Mouse (Mus musculus): ENCODE results near the gene Tmod3. TPM values are rescaled to one million over a fixed set of nuclear protein-coding genes. Genes with fewer than 3 reads are reported as not detected.
A peak's percentile ranks its signal among the peaks of the same experiment; 100 is the strongest.

Tmod3 gene
- total RNA-seq (2012; rRNA removed) = 29.9 and 34.2 TPM in 2 replicates
- polyA plus RNA-seq (2012; ENCODE audit: insufficient read depth in 1 of 2, insufficient read length in 2 of 2, low read depth in 1 of 2, low replicate concordance in 2 of 2, missing spikeins in 1 of 2) = 10 to 100 TPM in 1 of 2 experiments, not detected in 1; 46.4 TPM

GRCm38 (mm10) chr9:75559512-75560012 lies at the start of gene Tmod3:
TSS of gene Tmod3 (minus strand) at chr9:75559657.
- Histone ChIP-seq H3K9me3 (replicated peaks; ENCODE audit: insufficient read depth, low read length) (no peaks in the 10 kb centered on the region), H3K4me1 (ENCODE audit: control insufficient read depth in 1 of 2, insufficient read depth in 2 of 2, low read length in 2 of 2) (peaks cover 11 to 18% of the 10 kb centered on the region in 2 experiments), H3K27me3 (ENCODE audit: control insufficient read depth in 1 of 2, insufficient read depth in 2 of 2, low read length in 2 of 2) (no peaks in the 10 kb centered on the region), H3K4me3 (ENCODE audit: control insufficient read depth in 1 of 2, insufficient read depth in 1 of 2, low read depth in 2 of 2, low read length in 2 of 2) (peak within 1 kb of the TSS; percentile 61 to 76), H3K36me3 (ENCODE audit: control insufficient read depth in 1 of 2, insufficient read depth in 2 of 2, low read length in 2 of 2) (peaks cover 0 to 27% of the 10 kb centered on the region in 2 experiments; a peak in 2 of 4 replicates), H3K27ac (ENCODE audit: control insufficient read depth, low read depth, low read length) (peak within 1 kb of the TSS; percentile 79), H3K9ac (ENCODE audit: control insufficient read depth, low read depth, low read length, poor library complexity, severe bottlenecking) (peak within 1 kb of the TSS; percentile 77), H3K79me2 (ENCODE audit: control insufficient read depth, insufficient read depth, low read length, poor library complexity) (peaks cover 12% of the 10 kb centered on the region)
- no peak for TF ChIP-seq MEF2A (IDR thresholded peaks at IDR 0.05; ENCODE audit: extremely low read depth, insufficient replicate concordance, low read depth, low read length, poor library complexity, severe bottlenecking)
- no peak for TF ChIP-seq GABPA (IDR thresholded peaks at IDR 0.05; ENCODE audit: low read depth, low read length)
- TF ChIP-seq POLR2A (IDR thresholded peaks at IDR 0.05; ENCODE audit: control insufficient read depth in 1 of 2, insufficient read depth in 1 of 2, low read depth in 1 of 2, low read length in 2 of 2, poor library complexity in 1 of 2) = peak; percentile 61 to 85
- 0 out of 2 replicates have a peak, but pooled peaks have one; percentile 1 for TF ChIP-seq MYC (IDR thresholded peaks at IDR 0.05; ENCODE audit: low read depth, low read length)
- TF ChIP-seq BHLHE40 (IDR thresholded peaks at IDR 0.05; ENCODE audit: borderline replicate concordance, low read depth, low read length) = no peak
- TF ChIP-seq USF1 (IDR thresholded peaks at IDR 0.05; ENCODE audit: low read depth, low read length) = no peak
- peak; percentile 91 for TF ChIP-seq NRF1 (IDR thresholded peaks at IDR 0.05; ENCODE audit: insufficient read depth, low read depth, low read length, poor library complexity, severe bottlenecking)
- TF ChIP-seq SMC3 (IDR thresholded peaks at IDR 0.05; ENCODE audit: low read depth, low read length) = no peak
- TF ChIP-seq E2F4 (IDR thresholded peaks at IDR 0.05; ENCODE audit: borderline replicate concordance, low read depth, low read length) = no peak
- TF ChIP-seq NELFE (IDR thresholded peaks at IDR 0.05; ENCODE audit: low read depth, low read length) = peak; percentile 81
- peak; percentile 83 for TF ChIP-seq KAT2A (conservative IDR thresholded peaks at IDR 0.05; ENCODE audit: low read depth, low read length)
- TF ChIP-seq CHD2 (IDR thresholded peaks at IDR 0.05; ENCODE audit: low read length) = no peak
- peak; percentile 54 for TF ChIP-seq TCF12 (IDR thresholded peaks at IDR 0.05; ENCODE audit: low read depth, low read length)
- peak; percentile 89 for TF ChIP-seq ZNF384 (IDR thresholded peaks at IDR 0.05; ENCODE audit: low read depth, low read length)
- peak; percentile 47 for TF ChIP-seq MXI1 (IDR thresholded peaks at IDR 0.05; ENCODE audit: low read depth, low read length)
- no peak for TF ChIP-seq POLR2AphosphoS5 (IDR thresholded peaks at IDR 0.05; ENCODE audit: borderline replicate concordance, low read depth, low read length)
- TF ChIP-seq ZMIZ1 (IDR thresholded peaks at IDR 0.05; ENCODE audit: low read depth, low read length) = peak; percentile 64; the same call in 1 of the 2 replicates
- TF ChIP-seq SIN3A (IDR thresholded peaks at IDR 0.05; ENCODE audit: low read length) = peak; percentile 66
- peak; percentile 81 for TF ChIP-seq TBP (IDR thresholded peaks at IDR 0.05; ENCODE audit: low read depth, low read length)
- peak; percentile 45; the same call in 1 of the 2 replicates for TF ChIP-seq MAZ (IDR thresholded peaks at IDR 0.05; ENCODE audit: low read depth, low read length)
- no peak for TF ChIP-seq RAD21 (IDR thresholded peaks at IDR 0.05; ENCODE audit: low read depth, low read length)
- TF ChIP-seq MAX (IDR thresholded peaks at IDR 0.05; ENCODE audit: low read length) = no peak; the same call in 1 of the 2 replicates
- peak; percentile 64; the same call in 1 of the 2 replicates for TF ChIP-seq POLR2AphosphoS2 (IDR thresholded peaks at IDR 0.05; ENCODE audit: low read length)
- TF ChIP-seq HCFC1 (IDR thresholded peaks at IDR 0.05; ENCODE audit: low read depth, low read length) = peak; percentile 98
- peak; percentile 38 for TF ChIP-seq ELF1 (IDR thresholded peaks at IDR 0.05; ENCODE audit: low read depth, low read length)
- DNase-seq (ENCODE audit: low read depth, low spot score) = peak; percentile 96

Measured in MEL (cell line).